15 mouse cellular contexts compared by ENCODE assay signal in genomic region chr4:138303011-138303410, GRCm38 (mm10). TPM values are rescaled to one million over a fixed set of nuclear protein-coding genes. Genes with fewer than 3 reads are reported as not detected.
DNase-seq lines count a peak whose midpoint lies in the region; ATAC-seq lines count a peak whose summit lies in the region.
"Had no signal": no experiment of that assay in that cellular context is flagged by ENCODE, and none has a peak within 500 bp of the region (broad histone marks: within the 10 kb centered on the region; RNA-seq: fewer than 3 reads in every experiment).

No protein-coding gene starts in this region.

- H3K36me3 ChIP-seq in hindbrain, embryonic 10.5 days, result peaks cover 17% of the 10 kb centered on the region
- no peaks in the 10 kb centered on the region for H3K36me3 ChIP-seq in hindbrain, embryonic 16.5 days (ENCODE audit: control insufficient read depth, insufficient read depth, low read length)
- peaks cover 17% of the 10 kb centered on the region for H3K36me3 ChIP-seq in midbrain, embryonic 10.5 days
- H3K36me3 ChIP-seq in midbrain, embryonic 16.5 days (ENCODE audit: control insufficient read depth, insufficient read depth, low read length), result no peaks in the 10 kb centered on the region
- H3K36me3 ChIP-seq in liver, embryonic 13.5 days, result peaks cover 16% of the 10 kb centered on the region
- H3K36me3 ChIP-seq: stomach, embryonic 15.5 days had no signal

- peak; percentile 34 for DNase-seq in cerebellum, adult 11-12 months
- no peak for DNase-seq in cerebellum, postnatal 36 days
- no peak for DNase-seq in hindbrain, embryonic 10.5 days (ENCODE audit: low spot score)
- no peak for DNase-seq in midbrain, embryonic 10.5 days (ENCODE audit: low spot score)
- no peak for DNase-seq in liver, embryonic 13.5 days
- DNase-seq: lung, postnatal 10 days; midbrain, embryonic 14.5 days; retina, postnatal 1 day; thymus, postnatal 25 days had no signal

- no peaks in the 10 kb centered on the region for H3K9me3 ChIP-seq in hindbrain, embryonic 10.5 days
- H3K9me3 ChIP-seq in hindbrain, embryonic 16.5 days (ENCODE audit: control insufficient read depth, low read length), result no peaks in the 10 kb centered on the region
- H3K9me3 ChIP-seq in midbrain, embryonic 10.5 days (replicated peaks), result no peaks in the 10 kb centered on the region
- H3K9me3 ChIP-seq in midbrain, embryonic 16.5 days (replicated peaks; ENCODE audit: control insufficient read depth, low read length, poor library complexity, severe bottlenecking), result no peaks in the 10 kb centered on the region; the same call in 1 of the 2 replicates
- no peaks in the 10 kb centered on the region for H3K9me3 ChIP-seq in liver, embryonic 13.5 days (replicated peaks)
- H3K9me3 ChIP-seq: neural tube, embryonic 13.5 days; stomach, embryonic 15.5 days had no signal

- no peak for ATAC-seq in hindbrain, embryonic 16.5 days
- no peak for ATAC-seq in midbrain, embryonic 16.5 days
- ATAC-seq in liver, embryonic 13.5 days (ENCODE audit: low read depth), result no peak
- ATAC-seq in erythroid progenitor cell, adult 5-6 weeks (replicated peaks; ENCODE audit: low FRiP score, poor library complexity, severe bottlenecking), result no peak
- ATAC-seq: Patski had no signal

- no peaks in the 10 kb centered on the region for H3K27me3 ChIP-seq in hindbrain, embryonic 10.5 days (ENCODE audit: insufficient read depth, poor library complexity, severe bottlenecking)
- 0 out of 2 replicates have a peak, but pooled peaks cover 1% of the 10 kb centered on the region for H3K27me3 ChIP-seq in hindbrain, embryonic 16.5 days (replicated peaks; ENCODE audit: control insufficient read depth, insufficient read depth, low read length)
- H3K27me3 ChIP-seq in midbrain, embryonic 10.5 days (ENCODE audit: low read depth, poor library complexity, severe bottlenecking), result no peaks in the 10 kb centered on the region
- H3K27me3 ChIP-seq in midbrain, embryonic 16.5 days (ENCODE audit: control insufficient read depth, insufficient read depth, low read depth, low read length), result no peaks in the 10 kb centered on the region
- H3K27me3 ChIP-seq in liver, embryonic 13.5 days, result no peaks in the 10 kb centered on the region
- H3K27me3 ChIP-seq: neural tube, embryonic 13.5 days; Patski; stomach, embryonic 15.5 days had no signal

- 95% methylated on average over 3 of the region's 3 CpGs for WGBS in hindbrain, embryonic 10.5 days
- 97% methylated on average over 3 of the region's 3 CpGs for WGBS in hindbrain, embryonic 16.5 days
- 92% methylated on average over 3 of the region's 3 CpGs for WGBS in midbrain, embryonic 10.5 days
- 96% methylated on average over 3 of the region's 3 CpGs for WGBS in midbrain, embryonic 16.5 days
- 89% methylated on average over 3 of the region's 3 CpGs for WGBS in liver, embryonic 13.5 days (ENCODE audit: insufficient replicate concordance)

- peak overlapping the region; percentile 97; the same call in 1 of the 2 replicates for H3K4me3 ChIP-seq in hindbrain, embryonic 10.5 days
- no peak overlapping the region for H3K4me3 ChIP-seq in hindbrain, embryonic 16.5 days (ENCODE audit: low read length)
- peak overlapping the region; percentile 99 for H3K4me3 ChIP-seq in midbrain, embryonic 10.5 days
- H3K4me3 ChIP-seq in midbrain, embryonic 16.5 days (ENCODE audit: low read depth, low read length), result no peak overlapping the region
- H3K4me3 ChIP-seq in liver, embryonic 13.5 days (replicated peaks), result peak overlapping the region; percentile 98

- no peak overlapping the region for H3K27ac ChIP-seq in hindbrain, embryonic 10.5 days
- no peak overlapping the region for H3K27ac ChIP-seq in hindbrain, embryonic 16.5 days (ENCODE audit: low read depth, low read length)
- H3K27ac ChIP-seq in midbrain, embryonic 10.5 days (replicated peaks), result no peak overlapping the region; the same call in 1 of the 2 replicates
- H3K27ac ChIP-seq in midbrain, embryonic 16.5 days (ENCODE audit: low read length), result no peak overlapping the region
- no peak overlapping the region for H3K27ac ChIP-seq in liver, embryonic 13.5 days

- H3K4me2 ChIP-seq in hindbrain, embryonic 16.5 days (ENCODE audit: low read length), result no peak overlapping the region
- no peak overlapping the region for H3K4me2 ChIP-seq in midbrain, embryonic 16.5 days (ENCODE audit: low read length)
- H3K4me2 ChIP-seq in liver, embryonic 13.5 days, result peak overlapping the region; percentile 92

- peaks cover 37% of the 10 kb centered on the region for H3K4me1 ChIP-seq in hindbrain, embryonic 10.5 days (replicated peaks)
- H3K4me1 ChIP-seq in hindbrain, embryonic 16.5 days (ENCODE audit: control insufficient read depth, insufficient read depth, low read depth, low read length), result peaks cover 28% of the 10 kb centered on the region
- peaks cover 32% of the 10 kb centered on the region for H3K4me1 ChIP-seq in midbrain, embryonic 10.5 days
- H3K4me1 ChIP-seq in midbrain, embryonic 16.5 days (ENCODE audit: control insufficient read depth, insufficient read depth, low read length), result peaks cover 16% of the 10 kb centered on the region
- peaks cover 40% of the 10 kb centered on the region for H3K4me1 ChIP-seq in liver, embryonic 13.5 days (replicated peaks)

- no peak overlapping the region for H3K9ac ChIP-seq in hindbrain, embryonic 16.5 days (ENCODE audit: low read depth, low read length)
- H3K9ac ChIP-seq in midbrain, embryonic 16.5 days (ENCODE audit: low read depth, low read length), result no peak overlapping the region
- H3K9ac ChIP-seq in liver, embryonic 13.5 days, result peak overlapping the region; percentile 86; the same call in 1 of the 2 replicates

RNA-seq across cellular contexts. Expression of gene Ddost, which starts 1.5 kb away (rescaled TPM):
- polyA plus RNA-seq in hindbrain, embryonic 10.5 days (2016; fragmentation: Nextera tagmentation; extraction: Ambion mirVana), result 274 and 292 TPM in 2 replicates
- polyA plus RNA-seq in hindbrain, embryonic 16.5 days (2015; fragmentation: Nextera tagmentation; extraction: Ambion mirVana), result 232 and 238 TPM in 2 replicates
- 281 and 282 TPM in 2 replicates for polyA plus RNA-seq in midbrain, embryonic 10.5 days (2016; fragmentation: Nextera tagmentation; extraction: Ambion mirVana)
- polyA plus RNA-seq in midbrain, embryonic 16.5 days (2015; fragmentation: Nextera tagmentation; extraction: Ambion mirVana), result 201 and 208 TPM in 2 replicates
- 173 and 182 TPM in 2 replicates for polyA plus RNA-seq in liver, embryonic 13.5 days (2015; fragmentation: Nextera tagmentation; extraction: Ambion mirVana)
- 65.6 and 81.3 TPM in 2 replicates for total RNA-seq in erythroid progenitor cell, adult 5-6 weeks (2015; ENCODE audit: low replicate concordance)
- 34.7 and 39.8 TPM in 2 replicates for total RNA-seq in erythroid progenitor cell, adult 5-6 weeks (2017; ENCODE audit: low replicate concordance)

RNA-seq across cellular contexts. Expression of gene Pink1, which starts 23.1 kb away (rescaled TPM):
- polyA plus RNA-seq in hindbrain, embryonic 10.5 days (2016; fragmentation: Nextera tagmentation; extraction: Ambion mirVana), result 35.0 and 52.2 TPM in 2 replicates
- polyA plus RNA-seq in hindbrain, embryonic 16.5 days (2015; fragmentation: Nextera tagmentation; extraction: Ambion mirVana), result 100 and 108 TPM in 2 replicates
- 30.5 and 41.3 TPM in 2 replicates for polyA plus RNA-seq in midbrain, embryonic 10.5 days (2016; fragmentation: Nextera tagmentation; extraction: Ambion mirVana)
- 95.4 and 103 TPM in 2 replicates for polyA plus RNA-seq in midbrain, embryonic 16.5 days (2015; fragmentation: Nextera tagmentation; extraction: Ambion mirVana)
- 25.7 and 26.7 TPM in 2 replicates for polyA plus RNA-seq in liver, embryonic 13.5 days (2015; fragmentation: Nextera tagmentation; extraction: Ambion mirVana)
- 20.2 and 26.8 TPM in 2 replicates for total RNA-seq in erythroid progenitor cell, adult 5-6 weeks (2015; ENCODE audit: low replicate concordance)
- 20.8 and 36.6 TPM in 2 replicates for total RNA-seq in erythroid progenitor cell, adult 5-6 weeks (2017; ENCODE audit: low replicate concordance)

RNA-seq across cellular contexts. Expression of gene Kif17, which starts 52.8 kb away (rescaled TPM):
- 0.63 and 0.75 TPM in 2 replicates for polyA plus RNA-seq in hindbrain, embryonic 10.5 days (2016; fragmentation: Nextera tagmentation; extraction: Ambion mirVana)
- polyA plus RNA-seq in hindbrain, embryonic 16.5 days (2015; fragmentation: Nextera tagmentation; extraction: Ambion mirVana), result 4.2 and 4.5 TPM in 2 replicates
- polyA plus RNA-seq in midbrain, embryonic 10.5 days (2016; fragmentation: Nextera tagmentation; extraction: Ambion mirVana), result 0.53 and 0.55 TPM in 2 replicates
- polyA plus RNA-seq in midbrain, embryonic 16.5 days (2015; fragmentation: Nextera tagmentation; extraction: Ambion mirVana), result 3.4 and 4.0 TPM in 2 replicates
- polyA plus RNA-seq in liver, embryonic 13.5 days (2015; fragmentation: Nextera tagmentation; extraction: Ambion mirVana), result 0.23 and 0.32 TPM in 2 replicates
- 0.72 and 2.5 TPM in 2 replicates for total RNA-seq in erythroid progenitor cell, adult 5-6 weeks (2015; ENCODE audit: low replicate concordance)
- 1.3 TPM in 1 of 2 replicates, not detected in the other for total RNA-seq in erythroid progenitor cell, adult 5-6 weeks (2017; ENCODE audit: low replicate concordance)

RNA-seq across cellular contexts. Expression of gene Sh2d5, which starts 52.8 kb away (rescaled TPM):
- polyA plus RNA-seq in hindbrain, embryonic 10.5 days (2016; fragmentation: Nextera tagmentation; extraction: Ambion mirVana), result 1.3 and 2.4 TPM in 2 replicates
- polyA plus RNA-seq in hindbrain, embryonic 16.5 days (2015; fragmentation: Nextera tagmentation; extraction: Ambion mirVana), result 18.5 and 21.6 TPM in 2 replicates
- polyA plus RNA-seq in midbrain, embryonic 10.5 days (2016; fragmentation: Nextera tagmentation; extraction: Ambion mirVana), result 0.83 and 1.3 TPM in 2 replicates
- polyA plus RNA-seq in midbrain, embryonic 16.5 days (2015; fragmentation: Nextera tagmentation; extraction: Ambion mirVana), result 16.7 and 20.3 TPM in 2 replicates
- 0.64 and 0.65 TPM in 2 replicates for polyA plus RNA-seq in liver, embryonic 13.5 days (2015; fragmentation: Nextera tagmentation; extraction: Ambion mirVana)
- 1.8 and 3.8 TPM in 2 replicates for total RNA-seq in erythroid progenitor cell, adult 5-6 weeks (2015; ENCODE audit: low replicate concordance)
- total RNA-seq in erythroid progenitor cell, adult 5-6 weeks (2017; ENCODE audit: low replicate concordance), result 3.5 and 3.8 TPM in 2 replicates

Comparison
In these comparisons a context has a peak if more than half of its experiments do, and no peak if none do; other contexts are left out.
1. H3K4me3 ChIP-seq: peak in hindbrain, embryonic 10.5 days (single experiment), midbrain, embryonic 10.5 days (single experiment) and liver, embryonic 13.5 days (single experiment); none in hindbrain, embryonic 16.5 days (single experiment) and midbrain, embryonic 16.5 days (single experiment).